Mouse (Mus musculus) left cerebral cortex, adult 8-10 months (tissue): ENCODE results near the gene Cyb5rl. TPM values are rescaled to one million over a fixed set of nuclear protein-coding genes. Genes with fewer than 3 reads are reported as not detected.
A peak's percentile ranks its signal among the peaks of the same experiment; 100 is the strongest.

Experiments
- DNase-seq, 2 experiments: peaks; one replicate each; pipeline ENCODE4 v3.0.0; 2022; ENCODE audit warnings: low spot score in 2 of 2
- total RNA-seq, 4 experiments: library from RNA; stranded (reverse); gene quantifications; 2 replicates each; pipeline ENCODE4 v1.2.4; 2022

Cyb5rl gene
- total RNA-seq = 1 to 10 TPM; 5.8 to 9.8 (median 7.2) TPM

- DNase-seq = peak; percentile 93 to 94
These were observed at the start of gene Cyb5rl, which contains the start of gene Mrpl37 for GRCm38 (mm10) chr4:107066252-107067124. TSS of gene Cyb5rl (plus strand) at chr4:107066988. TSS of gene Mrpl37 (minus strand) at chr4:107066868.

GRCm38 (mm10) chr4:107017257-107017656 is 49.5 kb upstream of the Cyb5rl start:
- DNase-seq = no peak

GRCm38 (mm10) chr4:107018521-107018920 is 48.3 kb upstream of the Cyb5rl start:
- DNase-seq = no peak

GRCm38 (mm10) chr4:107019027-107019426 is 47.8 kb upstream of the Cyb5rl start:
- peak in 1 of 2 experiments; percentile 79 for DNase-seq

GRCm38 (mm10) chr4:107020287-107021000 is 46.3 kb upstream of the Cyb5rl start:
- no peak for DNase-seq

- DNase-seq = no peak
These were observed 45.3 kb upstream of the Cyb5rl start for GRCm38 (mm10) chr4:107021464-107021863.

GRCm38 (mm10) chr4:107024899-107025298 is 41.9 kb upstream of the Cyb5rl start:
- DNase-seq = no peak

- DNase-seq = no peak
These were observed 41.4 kb upstream of the Cyb5rl start for GRCm38 (mm10) chr4:107025369-107025768.

- DNase-seq = no peak
These were observed 40.3 kb upstream of the Cyb5rl start for GRCm38 (mm10) chr4:107026451-107026850.

GRCm38 (mm10) chr4:107035689-107036088 is 31.1 kb upstream of the Cyb5rl start:
- DNase-seq = no peak

- DNase-seq = no peak
These were observed 29.8 kb upstream of the Cyb5rl start for GRCm38 (mm10) chr4:107036985-107037384.

GRCm38 (mm10) chr4:107038303-107038702 is 28.5 kb upstream of the Cyb5rl start:
- peak in 1 of 2 experiments; percentile 54 for DNase-seq

GRCm38 (mm10) chr4:107039270-107039669 is 27.5 kb upstream of the Cyb5rl start:
- no peak for DNase-seq

- no peak for DNase-seq
These were observed 24.5 kb upstream of the Cyb5rl start for GRCm38 (mm10) chr4:107042304-107042703.

- no peak for DNase-seq
These were observed 21.6 kb upstream of the Cyb5rl start for GRCm38 (mm10) chr4:107045188-107045587.

- DNase-seq = no peak
These were observed 19.0 kb upstream of the Cyb5rl start for GRCm38 (mm10) chr4:107047806-107048205.

GRCm38 (mm10) chr4:107048568-107049162 is 18.1 kb upstream of the Cyb5rl start:
- DNase-seq = no peak

GRCm38 (mm10) chr4:107051889-107052288 is 14.9 kb upstream of the Cyb5rl start:
- DNase-seq = no peak

- DNase-seq = no peak
These were observed 13.7 kb upstream of the Cyb5rl start for GRCm38 (mm10) chr4:107052962-107053553.

- DNase-seq = no peak
These were observed 10.7 kb upstream of the Cyb5rl start for GRCm38 (mm10) chr4:107056088-107056487.

GRCm38 (mm10) chr4:107058346-107058745 is 8.4 kb upstream of the Cyb5rl start:
- DNase-seq = no peak

GRCm38 (mm10) chr4:107058781-107059180 is 8.0 kb upstream of the Cyb5rl start:
- no peak for DNase-seq
